Mouse (Mus musculus) Patski (cell line): ENCODE measurements at regions not wholly inside any gene's neighbourhood (a gene's known extent, or its start where the extent isn't known, plus 50 kb on each side); places are given as distances from the start of the nearest gene placed in this dataset.

Experiments
- ATAC-seq: fragments of 100-300 bp; one replicate; pipeline ENCODE4 v1.8.0; 2021
- CTCF ChIA-PET: fragments of 350-600 bp; sonication (Branson Sonifier 250); formaldehyde crosslinking; loops from one replicate; lab custom pipeline; 2022; ENCODE audit warnings: inconsistent platforms; lab: Charles Lee
- POLR2A ChIA-PET: fragments of 350-600 bp; sonication (Branson Sonifier 250); formaldehyde crosslinking; loops from one replicate; lab custom pipeline; 2022; ENCODE audit warnings: antibody characterized with exemption, inconsistent platforms; lab: Charles Lee
- DNase-seq: peaks from one replicate; pipeline ENCODE4 v3.0.0-alpha.2; 2011; ENCODE audit warnings: low read depth, low spot score
- H3K27me3 ChIP-seq: fragments of 371-371 bp; one replicate; pipeline ENCODE4 v1.5.1; 2021
- CTCF ChIP-seq: fragments of 100-300 bp; IDR thresholded peaks from one replicate; pipeline ENCODE4 v1.5.1; 2021
- in situ Hi-C: fragments of 300-500 bp; cut with MboI; formaldehyde crosslinking; loops from 3 replicates; pipeline ENCODE4 v1.11.1; 2018; ENCODE audit warnings: low pct_unique_long_range_greater_than_20kb, mixed read lengths

GRCm38 (mm10) chr12:44145321-44145720, 64.8 kb downstream of the Dnajb9 start:
- POLR2A ChIA-PET: no interaction called here
- H3K27me3 ChIP-seq: peaks cover 29% of the 10 kb centered on the region
- no peak for TF ChIP-seq CTCF
- DNase-seq (no peak), ATAC-seq (no peak)
- CTCF ChIA-PET: interaction anchor here (1.0 kb wide), 1 partner anchor 21 kb away, joined by 4 read pairs; no protein-coding TSS in a partner anchor
- in situ Hi-C loops: no loop called here

GRCm38 (mm10) chr12:44139026-44139425, 71.1 kb downstream of the Dnajb9 start:
- CTCF ChIA-PET: no interaction called here
- no peak for TF ChIP-seq CTCF
- ATAC-seq: no peak
- POLR2A ChIA-PET: no interaction called here
- in situ Hi-C loops: no loop called here
- no peak for DNase-seq
- peaks cover 7% of the 10 kb centered on the region for H3K27me3 ChIP-seq

GRCm38 (mm10) chr12:44128874-44129273, 81.3 kb downstream of the Dnajb9 start:
- POLR2A ChIA-PET: no interaction called here
- in situ Hi-C loops: no loop called here
- peaks cover 3% of the 10 kb centered on the region for H3K27me3 ChIP-seq
- ATAC-seq (no peak), DNase-seq (no peak)
- CTCF ChIA-PET: no interaction called here
- no peak for TF ChIP-seq CTCF

- in situ Hi-C loops: no loop called here
- no peak for TF ChIP-seq CTCF
- CTCF ChIA-PET: interaction anchor here (1.7 kb wide), 1 partner anchor 8 kb away, joined by 7 read pairs; no protein-coding TSS in a partner anchor
- no peak for DNase-seq
- H3K27me3 ChIP-seq: peaks cover 13% of the 10 kb centered on the region
- no peak for ATAC-seq
- POLR2A ChIA-PET: no interaction called here
Measured at GRCm38 (mm10) chr12:44105085-44105484, 105.0 kb downstream of the Dnajb9 start.

GRCm38 (mm10) chr12:44099188-44099587, 110.9 kb downstream of the Dnajb9 start:
- ATAC-seq: no peak
- ChIA-PET POLR2A (no interaction called here), CTCF (no interaction called here)

GRCm38 (mm10) chr12:44071766-44072165, 138.4 kb downstream of the Dnajb9 start:
- ChIA-PET POLR2A (no interaction called here), CTCF (no interaction called here)
- in situ Hi-C loops: no loop called here
- no peaks in the 10 kb centered on the region for H3K27me3 ChIP-seq
- TF ChIP-seq CTCF: no peak
- DNase-seq (no peak), ATAC-seq (no peak)

More at GRCm38 (mm10) chr12:44099188-44099587, 110.9 kb downstream of the Dnajb9 start:
- TF ChIP-seq CTCF: no peak
- in situ Hi-C loops: no loop called here
- DNase-seq: no peak
- H3K27me3 ChIP-seq: peaks cover 11% of the 10 kb centered on the region

GRCm38 (mm10) chr12:44056493-44057163, 153.5 kb downstream of the Dnajb9 start:
- ATAC-seq: no peak
- no peak for DNase-seq
- POLR2A ChIA-PET: no interaction called here
- no peak for TF ChIP-seq CTCF
- in situ Hi-C loops: no loop called here
- H3K27me3 ChIP-seq: no peaks in the 10 kb centered on the region
- CTCF ChIA-PET: no interaction called here

GRCm38 (mm10) chr12:44045806-44046205, 164.3 kb downstream of the Dnajb9 start:
- H3K27me3 ChIP-seq: no peaks in the 10 kb centered on the region
- ChIA-PET CTCF (no interaction called here), POLR2A (no interaction called here)
- no peak for DNase-seq
- no peak for ATAC-seq
- in situ Hi-C loops: no loop called here
- no peak for TF ChIP-seq CTCF

- ATAC-seq: no peak
- no peaks in the 10 kb centered on the region for H3K27me3 ChIP-seq
- in situ Hi-C loops: no loop called here
- ChIA-PET CTCF (no interaction called here), POLR2A (no interaction called here)
- no peak for DNase-seq
- no peak for TF ChIP-seq CTCF
Measured at GRCm38 (mm10) chr12:44044388-44045105, 165.6 kb downstream of the Dnajb9 start.

GRCm38 (mm10) chr12:44006795-44007194, 203.3 kb downstream of the Dnajb9 start:
- no peak for ATAC-seq
- ChIA-PET CTCF (no interaction called here), POLR2A (no interaction called here)
- in situ Hi-C loops: no loop called here
- no peak for TF ChIP-seq CTCF
- H3K27me3 ChIP-seq: no peaks in the 10 kb centered on the region
- DNase-seq: no peak

- no peaks in the 10 kb centered on the region for H3K27me3 ChIP-seq
- in situ Hi-C loops: no loop called here
- CTCF ChIA-PET: no interaction called here
- ATAC-seq (no peak), DNase-seq (no peak)
- TF ChIP-seq CTCF: no peak
- POLR2A ChIA-PET: no interaction called here
Measured at GRCm38 (mm10) chr12:43983548-43983947, 226.6 kb downstream of the Dnajb9 start.
